Mouse (Mus musculus) retina, embryonic 14.5 days (tissue): ENCODE measurements around the gene Stk39.
A peak's percentile ranks its signal among the peaks of the same experiment; 100 is the strongest.

ENCODE experiments used
- DNase-seq: peaks from one replicate; pipeline ENCODE4 v3.0.0-alpha.2; 2015; ENCODE audit warnings: low spot score

Gene Stk39

GRCm38 (mm10) chr2:68345269-68345668 lies 126.8 kb downstream of the Stk39 start:
- no peak for DNase-seq

DNA sequence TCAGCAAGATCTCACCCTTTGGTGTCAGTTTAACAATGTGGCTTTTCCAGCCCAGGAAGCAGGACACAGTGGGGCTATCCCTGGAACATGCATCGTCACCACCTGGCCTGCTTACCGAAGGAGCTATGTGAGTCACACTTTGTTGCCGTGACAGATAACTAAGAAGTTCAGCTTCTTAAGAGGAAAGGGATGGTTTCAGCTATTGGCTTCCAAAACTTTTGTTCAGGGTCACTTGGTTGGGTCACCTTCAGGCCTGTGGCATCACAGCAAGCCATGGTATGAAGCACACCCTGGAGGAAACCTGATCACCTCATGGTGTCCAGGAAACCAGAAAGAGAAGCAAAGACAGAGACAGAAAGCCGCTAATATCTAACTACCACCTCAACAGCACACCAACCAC lies 128.3 kb downstream of the Stk39 start:
- DNase-seq, result no peak

GRCm38 (mm10) chr2:68342122-68342646 lies 129.9 kb downstream of the Stk39 start:
- DNase-seq, result no peak

DNA sequence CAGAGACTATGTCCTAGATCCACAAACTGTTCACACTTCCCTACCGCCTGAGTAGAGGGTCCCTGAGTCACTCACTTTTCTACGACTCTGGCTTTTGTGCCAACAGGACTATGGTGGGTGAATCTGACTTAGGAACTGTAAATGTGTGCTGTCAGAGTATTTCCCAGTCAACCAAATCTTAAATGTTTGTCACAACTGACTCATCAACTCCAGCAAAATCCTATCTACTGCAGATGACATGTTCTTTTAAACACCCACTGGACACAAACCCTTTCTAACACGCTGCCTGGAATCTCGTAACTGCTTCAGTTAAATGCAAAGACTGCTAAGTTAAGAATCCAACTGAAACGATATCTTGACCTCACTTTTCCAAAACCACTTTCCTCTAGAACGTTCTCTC lies 135.2 kb downstream of the Stk39 start:
- no peak for DNase-seq

DNA sequence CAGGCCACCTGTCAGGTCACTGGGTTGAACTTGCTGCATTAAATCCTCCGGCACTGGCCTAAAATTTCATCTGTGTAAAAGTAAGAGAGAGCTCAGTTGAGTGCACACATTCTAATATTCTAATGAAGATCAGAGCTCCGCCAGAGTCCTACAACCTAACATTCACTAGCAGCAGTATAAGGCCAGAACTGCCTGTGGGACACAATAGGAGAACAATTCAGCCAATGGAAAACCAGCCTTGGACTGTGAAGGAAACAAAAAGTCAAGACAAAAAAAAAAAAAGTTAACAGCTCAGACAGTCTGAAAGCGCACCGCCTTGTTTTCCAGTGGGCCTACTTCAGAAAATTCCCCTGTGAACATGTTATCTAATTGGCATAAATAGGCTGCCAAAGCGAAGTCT lies 137.1 kb downstream of the Stk39 start:
- DNase-seq, result no peak

GRCm38 (mm10) chr2:68325306-68325705 lies 146.8 kb downstream of the Stk39 start:
- no peak for DNase-seq

DNA sequence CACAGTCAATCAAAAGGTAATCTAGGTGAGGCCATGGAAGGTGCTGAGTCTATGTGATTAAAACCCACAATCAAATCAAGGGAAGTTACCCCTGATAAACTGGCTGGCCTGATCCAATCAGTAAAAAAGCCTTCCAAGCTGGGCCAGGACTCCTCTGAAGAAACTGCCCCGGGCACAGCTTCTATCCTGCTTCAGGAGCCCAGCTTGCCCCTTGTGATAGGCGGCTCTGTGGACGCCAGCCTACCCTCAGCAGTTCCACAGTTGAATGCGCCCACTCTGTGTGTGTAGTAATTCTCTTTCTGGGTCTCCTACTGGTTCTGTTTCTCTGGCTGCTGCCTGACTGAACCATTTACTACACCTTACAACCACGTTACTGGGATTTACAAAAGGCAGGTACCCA lies 150.8 kb downstream of the Stk39 start:
- peak; percentile 7 for DNase-seq

- DNase-seq, result peak; percentile 65
Measured at GRCm38 (mm10) chr2:68320670-68321069, 151.4 kb downstream of the Stk39 start.

DNA sequence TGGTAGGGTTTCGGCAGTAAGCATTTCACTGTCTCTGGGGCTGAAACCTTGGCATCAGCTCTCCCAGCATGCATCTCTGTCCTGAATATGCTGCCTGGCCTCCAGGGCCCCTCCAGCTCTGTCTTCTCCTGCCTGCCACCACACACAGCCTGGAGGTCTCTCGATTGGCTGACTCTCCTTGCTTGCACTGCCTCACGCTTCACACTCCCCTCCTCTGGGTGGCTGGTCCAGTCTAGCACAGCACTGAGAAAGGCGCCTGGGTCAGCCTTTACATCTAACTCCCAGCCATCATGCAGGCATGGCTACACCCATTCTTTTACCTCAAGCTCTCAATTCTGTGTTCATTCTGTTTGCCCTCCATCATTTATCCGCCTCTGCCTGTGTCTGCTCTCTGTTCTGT lies 153.6 kb downstream of the Stk39 start:
- peak; percentile 17 for DNase-seq

DNA sequence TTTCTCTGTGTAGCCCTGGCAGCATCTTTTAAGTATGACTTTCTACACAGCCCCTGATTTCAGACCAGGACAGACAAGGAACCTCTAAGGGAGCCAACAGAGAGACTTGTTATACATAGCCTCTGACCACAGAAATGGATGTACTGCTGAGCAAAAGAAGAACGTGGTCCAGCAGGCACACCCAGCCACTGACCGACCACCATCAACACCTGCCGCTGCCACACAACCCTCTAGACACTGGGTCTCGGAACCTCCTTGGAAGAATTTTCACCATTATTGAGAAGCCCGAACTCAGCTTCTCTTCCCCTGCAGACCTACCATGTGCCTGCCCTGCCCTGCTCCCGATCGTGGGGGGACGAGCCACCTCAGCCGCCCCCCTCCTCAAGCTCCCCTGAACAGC lies 154.2 kb downstream of the Stk39 start:
- no peak for DNase-seq

DNA sequence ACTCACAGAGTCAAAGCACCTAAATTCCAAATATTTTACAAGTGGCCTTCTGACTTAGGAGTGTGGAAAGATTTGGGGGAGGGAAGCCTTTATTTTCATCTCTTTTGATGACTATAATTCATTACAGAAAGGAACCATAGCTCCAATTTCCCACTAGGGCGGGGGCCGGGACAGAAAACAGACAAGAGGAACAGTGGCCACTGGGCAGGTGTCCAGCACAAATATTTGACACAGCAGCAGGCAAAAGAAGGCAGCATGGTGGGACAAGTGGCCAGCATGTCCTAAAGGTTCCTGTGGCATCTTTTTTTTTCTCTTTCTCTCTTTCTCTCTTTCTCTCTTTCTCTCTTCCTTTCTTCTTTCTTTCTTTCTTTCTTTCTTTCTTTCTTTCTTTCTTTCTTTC lies 154.6 kb downstream of the Stk39 start:
- DNase-seq, result no peak

DNA sequence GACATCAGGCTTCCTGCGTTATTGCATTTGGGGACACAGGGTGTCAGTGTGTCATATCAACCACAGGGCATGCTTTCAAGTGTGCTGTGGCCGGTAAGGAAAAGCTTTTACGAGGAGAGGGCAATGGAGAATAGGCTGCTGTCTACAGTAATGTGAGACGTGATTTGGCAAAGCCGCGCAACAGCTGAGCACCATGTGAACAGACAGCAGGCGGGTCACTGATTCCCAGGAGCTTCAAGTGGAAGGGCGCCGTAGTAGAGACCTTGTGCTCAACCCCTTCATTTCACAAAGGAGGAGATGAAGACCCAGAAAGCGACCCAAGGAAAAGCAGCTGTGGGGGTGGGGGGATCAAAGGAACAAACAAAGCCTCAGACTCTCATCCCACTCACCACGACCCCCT lies 156.8 kb downstream of the Stk39 start:
- peak; percentile 16 for DNase-seq

GRCm38 (mm10) chr2:68310121-68310520 lies 161.9 kb downstream of the Stk39 start:
- DNase-seq, result peak; percentile 60

GRCm38 (mm10) chr2:68306519-68306918 lies 165.5 kb downstream of the Stk39 start:
- DNase-seq, result no peak

DNA sequence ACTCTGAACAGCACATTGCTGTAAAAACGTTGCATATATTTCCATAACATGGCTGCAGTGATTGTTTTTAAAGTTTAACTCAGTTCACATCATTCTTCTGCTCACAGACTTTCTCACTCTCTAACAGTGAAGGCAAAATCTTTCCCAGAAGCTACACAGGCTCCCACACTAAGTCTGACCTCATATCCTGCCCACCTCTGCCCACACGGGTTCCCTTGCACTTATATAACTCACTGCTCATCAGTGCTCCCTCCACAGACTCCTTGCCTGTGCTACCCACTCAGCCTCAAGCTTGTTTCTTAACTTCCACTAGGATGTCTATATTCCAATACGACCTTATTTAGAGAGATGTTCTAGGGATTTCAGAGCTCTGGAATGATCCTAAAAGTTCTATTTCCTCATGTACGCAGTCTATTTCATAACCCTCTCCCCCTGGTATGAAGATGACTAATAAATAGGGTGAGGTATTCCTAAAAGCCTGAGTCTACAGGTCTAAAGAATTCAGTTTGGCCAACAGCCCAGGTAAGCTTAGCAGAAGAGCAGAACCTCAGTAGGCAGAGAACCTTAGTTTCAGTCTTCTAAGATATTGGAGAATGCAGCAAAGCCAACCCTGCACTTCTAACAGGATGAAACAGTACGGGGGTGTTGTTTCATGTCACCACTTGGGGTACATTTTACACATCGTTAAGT lies 167.2 kb downstream of the Stk39 start:
- no peak for DNase-seq

- DNase-seq, result no peak
Measured at GRCm38 (mm10) chr2:68301811-68302542, 170.1 kb downstream of the Stk39 start.

- no peak for DNase-seq
Measured at GRCm38 (mm10) chr2:68298356-68298755, 173.7 kb downstream of the Stk39 start.

GRCm38 (mm10) chr2:68297955-68298354 lies 174.1 kb downstream of the Stk39 start:
- DNase-seq, result no peak

DNA sequence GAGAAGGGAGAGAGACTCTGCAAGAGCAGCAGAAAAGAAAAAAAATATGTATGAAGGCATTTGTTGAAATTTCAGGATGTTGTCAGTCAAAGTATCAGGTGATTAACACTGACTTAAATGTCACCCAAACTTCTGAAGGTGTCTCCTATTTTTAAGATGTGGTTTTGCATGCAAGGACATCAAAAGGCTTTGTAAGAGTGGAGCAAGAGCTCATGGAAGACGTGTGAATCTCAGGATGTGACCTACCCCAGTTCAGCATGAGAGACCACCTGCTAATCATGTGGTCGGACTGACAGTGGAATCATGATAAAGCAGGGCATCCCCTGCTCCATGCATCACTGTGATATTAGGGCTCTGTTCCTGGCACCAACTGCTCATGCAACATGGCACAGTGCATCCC lies 175.3 kb downstream of the Stk39 start:
- DNase-seq, result no peak

GRCm38 (mm10) chr2:68292539-68293320 lies 179.3 kb downstream of the Stk39 start:
- DNase-seq, result no peak

DNA sequence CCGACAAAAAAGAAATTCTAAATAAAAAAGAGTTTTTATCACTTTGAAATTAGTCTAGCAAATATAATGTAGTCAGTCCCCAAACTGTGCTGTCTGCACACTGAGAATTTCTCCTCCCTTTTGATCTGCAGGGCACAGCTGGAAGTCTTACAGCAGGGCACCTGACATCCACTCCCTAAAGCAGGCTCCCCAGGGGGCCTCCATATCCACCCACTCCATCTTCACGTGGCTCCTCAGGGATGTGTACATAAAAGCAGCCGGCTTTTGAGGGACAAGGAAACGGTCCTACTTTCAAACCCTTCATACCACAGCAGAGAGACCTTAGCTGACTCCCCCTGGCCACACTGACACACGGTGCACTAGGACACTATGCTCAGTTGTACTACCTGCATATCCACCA lies 180.2 kb downstream of the Stk39 start:
- no peak for DNase-seq

DNA sequence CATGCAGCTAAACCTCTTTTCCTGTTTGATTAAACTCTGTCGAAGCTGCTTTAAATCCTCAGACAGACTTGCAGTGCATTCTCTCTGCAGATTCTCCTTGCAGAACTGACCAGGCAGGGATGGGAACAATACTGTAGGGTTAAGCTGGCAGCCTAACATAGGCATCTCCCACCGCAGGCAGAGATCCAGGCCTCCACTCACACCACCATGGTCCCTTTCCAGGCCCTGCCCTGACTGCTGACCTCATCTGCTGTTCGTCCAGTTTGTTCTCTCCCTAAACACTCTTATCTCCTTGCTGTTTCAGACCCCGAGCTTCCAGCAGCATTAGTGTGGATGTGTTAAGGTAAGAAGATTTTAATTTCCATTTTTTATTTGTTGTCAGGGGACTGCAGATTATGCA lies 182.1 kb downstream of the Stk39 start:
- DNase-seq, result no peak

GRCm38 (mm10) chr2:68289177-68289576 lies 182.9 kb downstream of the Stk39 start:
- no peak for DNase-seq
